Mouse (Mus musculus) MEL (cell line): ENCODE data around the gene Itgae. TPM values are rescaled to one million over a fixed set of nuclear protein-coding genes. Genes with fewer than 3 reads are reported as not detected.
A peak's percentile ranks its signal among the peaks of the same experiment; 100 is the strongest.

ENCODE experiments used
- DNase-seq: peaks from one replicate; pipeline ENCODE4 v3.0.0; 2011; ENCODE audit warnings: low read depth, low spot score
- H3K27ac ChIP-seq: 2 replicates; pipeline ENCODE4 v1.5.1; 2012; ENCODE audit warnings: low read depth, mild to moderate bottlenecking, control low read depth, low read length, moderate library complexity; ENCODE audit not compliant: control insufficient read depth
- H3K27me3 ChIP-seq, 2 experiments: fragments of 150-350 bp in 1 of 2; sonication (generic) in 1 of 2; 2 replicates each; pipeline ENCODE4 v1.6.1; 2012; ENCODE audit warnings: low read length in 2 of 2, mild to moderate bottlenecking in 2 of 2, improper control_type of control experiment in 1 of 2, moderate library complexity in 1 of 2; ENCODE audit not compliant: insufficient read depth in 2 of 2, control insufficient read depth in 1 of 2
- H3K36me3 ChIP-seq, 2 experiments: 2 replicates each; pipeline ENCODE4 v1.6.1; 2012 to 2014; ENCODE audit warnings: low read length in 2 of 2, improper control_type of control experiment in 1 of 2, inconsistent platforms in 1 of 2, mild to moderate bottlenecking in 1 of 2; ENCODE audit not compliant: insufficient read depth in 2 of 2, control insufficient read depth in 1 of 2
- H3K4me1 ChIP-seq, 2 experiments: fragments of 150-350 bp in 1 of 2; sonication (generic) in 1 of 2; 2 replicates each; pipeline ENCODE4 v1.6.1; 2012; ENCODE audit warnings: low read length in 2 of 2, improper control_type of control experiment in 1 of 2, mild to moderate bottlenecking in 1 of 2; ENCODE audit not compliant: insufficient read depth in 2 of 2, control insufficient read depth in 1 of 2
- H3K4me3 ChIP-seq, 2 experiments: fragments of 150-350 bp in 1 of 2; sonication (generic) in 1 of 2; 2 replicates each; pipeline ENCODE4 v1.5.1; 2012; ENCODE audit warnings: low read depth in 2 of 2, low read length in 2 of 2, mild to moderate bottlenecking in 2 of 2, moderate library complexity in 2 of 2, control low read depth in 1 of 2, improper control_type of control experiment in 1 of 2; ENCODE audit not compliant: control insufficient read depth in 1 of 2, insufficient read depth in 1 of 2
- H3K79me2 ChIP-seq: 2 replicates; pipeline ENCODE4 v1.6.1; 2012; ENCODE audit warnings: mild to moderate bottlenecking, low read length, moderate library complexity; ENCODE audit not compliant: control insufficient read depth, poor library complexity, insufficient read depth
- H3K9ac ChIP-seq: 2 replicates; pipeline ENCODE4 v1.6.1; 2012; ENCODE audit warnings: low read depth, mild to moderate bottlenecking, control low read depth, low read length, moderate library complexity; ENCODE audit not compliant: control insufficient read depth, poor library complexity, severe bottlenecking
- H3K9me3 ChIP-seq: fragments of 150-350 bp; sonication (generic); replicated peaks from 2 replicates; pipeline ENCODE4 v1.6.1; 2012; ENCODE audit warnings: mild to moderate bottlenecking, low read length, improper control_type of control experiment, moderate library complexity; ENCODE audit not compliant: insufficient read depth
- BHLHE40 ChIP-seq: IDR thresholded peaks from 2 replicates; pipeline ENCODE4 v1.6.1; 2012; ENCODE audit warnings: low read depth, mild to moderate bottlenecking, inconsistent platforms, low read length, improper control_type of control experiment, borderline replicate concordance
- CHD1 ChIP-seq: IDR thresholded peaks from 2 replicates; pipeline ENCODE4 v1.6.1; 2012; ENCODE audit warnings: low read depth, mild to moderate bottlenecking, inconsistent platforms, low read length, improper control_type of control experiment
- CHD2 ChIP-seq: IDR thresholded peaks from 2 replicates; pipeline ENCODE4 v1.6.1; 2011; ENCODE audit warnings: low read length, improper control_type of control experiment
- ELF1 ChIP-seq: IDR thresholded peaks from 2 replicates; pipeline ENCODE4 v1.6.1; 2014; ENCODE audit warnings: low read depth, mild to moderate bottlenecking, inconsistent platforms, low read length, improper control_type of control experiment, moderate library complexity
- ETS1 ChIP-seq: IDR thresholded peaks from 2 replicates; pipeline ENCODE4 v1.6.1; 2012; ENCODE audit warnings: low read depth, mild to moderate bottlenecking, inconsistent platforms, low read length, improper control_type of control experiment, moderate library complexity
- GATA1 ChIP-seq: IDR thresholded peaks from 2 replicates; pipeline ENCODE4 v1.6.1; 2011; ENCODE audit warnings: low read depth, low read length, improper control_type of control experiment
- HCFC1 ChIP-seq: IDR thresholded peaks from 2 replicates; pipeline ENCODE4 v1.6.1; 2012; ENCODE audit warnings: low read depth, mild to moderate bottlenecking, inconsistent platforms, low read length, improper control_type of control experiment, moderate library complexity
- JUND ChIP-seq: IDR thresholded peaks from 2 replicates; pipeline ENCODE4 v1.6.1; 2011; ENCODE audit warnings: low read depth, mild to moderate bottlenecking, improper control_type of control experiment, low read length
- KAT2A ChIP-seq: conservative IDR thresholded peaks from 2 replicates; pipeline ENCODE4 v1.6.1; 2012; ENCODE audit warnings: low read depth, low read length, improper control_type of control experiment, inconsistent platforms
- MAFK ChIP-seq: IDR thresholded peaks from 2 replicates; pipeline ENCODE4 v1.6.1; 2011; ENCODE audit warnings: low read depth, mild to moderate bottlenecking, low read length, improper control_type of control experiment, borderline replicate concordance
- MAX ChIP-seq: IDR thresholded peaks from 2 replicates; pipeline ENCODE4 v1.6.1; 2011; ENCODE audit warnings: low read length, improper control_type of control experiment
- MAZ ChIP-seq: IDR thresholded peaks from 2 replicates; pipeline ENCODE4 v1.6.1; 2012; ENCODE audit warnings: low read depth, mild to moderate bottlenecking, inconsistent platforms, low read length, improper control_type of control experiment
- MXI1 ChIP-seq: IDR thresholded peaks from 2 replicates; pipeline ENCODE4 v1.6.1; 2011; ENCODE audit warnings: mild to moderate bottlenecking, low read depth, low read length, improper control_type of control experiment
- NRF1 ChIP-seq: IDR thresholded peaks from 2 replicates; pipeline ENCODE4 v1.6.1; 2014; ENCODE audit warnings: low read depth, mild to moderate bottlenecking, inconsistent platforms, low read length, improper control_type of control experiment, moderate library complexity; ENCODE audit not compliant: poor library complexity, insufficient read depth, severe bottlenecking
- POLR2A ChIP-seq, 2 experiments: IDR thresholded peaks; 2 replicates each; pipeline ENCODE4 v1.6.1; 2011 to 2012; ENCODE audit warnings: low read length in 2 of 2, mild to moderate bottlenecking in 2 of 2, control low read depth in 1 of 2, improper control_type of control experiment in 1 of 2, low read depth in 1 of 2, moderate library complexity in 1 of 2; ENCODE audit not compliant: control insufficient read depth in 1 of 2, insufficient read depth in 1 of 2, poor library complexity in 1 of 2
- POLR2AphosphoS2 ChIP-seq: IDR thresholded peaks from 2 replicates; pipeline ENCODE4 v1.6.1; 2011; ENCODE audit warnings: low read length, improper control_type of control experiment
- RCOR1 ChIP-seq: IDR thresholded peaks from 2 replicates; pipeline ENCODE4 v1.6.1; 2012; ENCODE audit warnings: low read depth, mild to moderate bottlenecking, inconsistent platforms, low read length, improper control_type of control experiment
- SIN3A ChIP-seq: IDR thresholded peaks from 2 replicates; pipeline ENCODE4 v1.6.1; 2012; ENCODE audit warnings: low read length, improper control_type of control experiment, inconsistent platforms
- SMC3 ChIP-seq: IDR thresholded peaks from 2 replicates; pipeline ENCODE4 v1.6.1; 2011; ENCODE audit warnings: low read depth, low read length, improper control_type of control experiment
- TAL1 ChIP-seq: IDR thresholded peaks from 2 replicates; pipeline ENCODE4 v1.6.1; 2012; ENCODE audit warnings: mild to moderate bottlenecking, inconsistent platforms, low read length, moderate library complexity, mixed read lengths
- TBP ChIP-seq: IDR thresholded peaks from 2 replicates; pipeline ENCODE4 v1.8.0; 2011; ENCODE audit warnings: low read depth, low read length, improper control_type of control experiment
- TCF12 ChIP-seq: IDR thresholded peaks from 2 replicates; pipeline ENCODE4 v1.6.1; 2014; ENCODE audit warnings: low read depth, mild to moderate bottlenecking, inconsistent platforms, low read length, improper control_type of control experiment, moderate library complexity
- USF2 ChIP-seq, 2 experiments: IDR thresholded peaks; 2 replicates each; pipeline ENCODE4 v1.6.1; 2011 to 2012; ENCODE audit warnings: improper control_type of control experiment in 2 of 2, low read length in 2 of 2, borderline replicate concordance in 1 of 2, inconsistent platforms in 1 of 2, low read depth in 1 of 2, mild to moderate bottlenecking in 1 of 2; ENCODE audit not compliant: insufficient read depth in 1 of 2
- ZC3H11A ChIP-seq: IDR thresholded peaks from 2 replicates; pipeline ENCODE4 v1.6.1; 2012; ENCODE audit warnings: low read depth, mild to moderate bottlenecking, inconsistent platforms, low read length, improper control_type of control experiment
- ZNF384 ChIP-seq: IDR thresholded peaks from 2 replicates; pipeline ENCODE4 v1.6.1; 2012; ENCODE audit warnings: low read depth, mild to moderate bottlenecking, inconsistent platforms, low read length, improper control_type of control experiment
- polyA plus RNA-seq, 2 experiments: library from polyadenylated mRNA; stranded (reverse) in 1 of 2; unstranded in 1 of 2; fragments of >175 nt in 1 of 2; fragments of >200 nt in 1 of 2; gene quantifications; 2 replicates each; pipeline versions ENCODE4 v1.2.1 to v1.2.4; 2012; ENCODE audit warnings: low replicate concordance in 2 of 2, low read depth in 1 of 2; ENCODE audit not compliant: insufficient read length in 2 of 2, insufficient read depth in 1 of 2, missing spikeins in 1 of 2
- total RNA-seq: library from RNA; depleted of rRNA; stranded (reverse); fragments of 300-350 nt; gene quantifications from 2 replicates; pipeline ENCODE4 v1.2.3, GENCODE M21; 2012

Gene Itgae
- total and polyA plus RNA-seq, 3 experiments: 0.04 to 0.22 TPM; not detected in 1

- H3K4me3 ChIP-seq: no peak overlapping the region
- H3K9me3 ChIP-seq: no peaks in the 10 kb centered on the region
- peak; percentile 50 for DNase-seq
- no peaks in the 10 kb centered on the region for H3K27me3 ChIP-seq
- 0 out of 4 replicates have a peak, but pooled peaks cover 0 to 3% of the 10 kb centered on the region in 2 experiments for H3K4me1 ChIP-seq
- no peak for TF ChIP-seq NRF1
- no peak for TF ChIP-seq TBP
- no peak for TF ChIP-seq POLR2AphosphoS2
- no peak for TF ChIP-seq MAZ
- no peak for TF ChIP-seq JUND
- TF ChIP-seq BHLHE40: no peak
- no peak for TF ChIP-seq CHD2
- TF ChIP-seq CHD1: no peak
- TF ChIP-seq KAT2A: no peak
- TF ChIP-seq MXI1: no peak
- TF ChIP-seq ELF1: no peak
- TF ChIP-seq TCF12: no peak
- no peak for TF ChIP-seq MAX
- no peak overlapping the region for H3K9ac ChIP-seq
- no peak overlapping the region for H3K27ac ChIP-seq
- no peaks in the 10 kb centered on the region for H3K79me2 ChIP-seq
- no peaks in the 10 kb centered on the region; a peak in 1 of 4 replicates for H3K36me3 ChIP-seq
Observed at GRCm38 (mm10) chr11:73099976-73100750, 9.8 kb downstream of the Itgae start.

GRCm38 (mm10) chr11:73101308-73101707 lies 10.9 kb downstream of the Itgae start:
- Histone ChIP-seq H3K4me1 (peaks cover 0 to 3% of the 10 kb centered on the region in 2 experiments; a peak in 1 of 4 replicates), H3K9ac (no peak overlapping the region), H3K27ac (no peak overlapping the region), H3K4me3 (no peak overlapping the region), H3K27me3 (no peaks in the 10 kb centered on the region), H3K79me2 (no peaks in the 10 kb centered on the region), H3K9me3 (no peaks in the 10 kb centered on the region), H3K36me3 (no peaks in the 10 kb centered on the region; a peak in 1 of 4 replicates)
- TF ChIP-seq POLR2A (IDR thresholded peaks at IDR 0.05; ENCODE audit: control insufficient read depth in 1 of 2, insufficient read depth in 1 of 2, low read depth in 1 of 2, low read length in 2 of 2, poor library complexity in 1 of 2): no peak
- no peak for TF ChIP-seq USF2 (IDR thresholded peaks at IDR 0.05; ENCODE audit: borderline replicate concordance in 1 of 2, insufficient read depth in 1 of 2, low read depth in 1 of 2, low read length in 2 of 2)
- no peak for TF ChIP-seq SMC3
- TF ChIP-seq ZNF384: no peak
- TF ChIP-seq MAFK: no peak
- TF ChIP-seq CHD2: no peak
- TF ChIP-seq ZC3H11A: no peak
- TF ChIP-seq HCFC1: no peak
- no peak for TF ChIP-seq SIN3A
- TF ChIP-seq TAL1: no peak
- no peak for TF ChIP-seq KAT2A
- TF ChIP-seq GATA1: 0 out of 2 replicates have a peak, but pooled peaks have one; percentile 11
- peak; percentile 94 for TF ChIP-seq RCOR1
- TF ChIP-seq MAZ: no peak
- TF ChIP-seq ETS1: no peak
- no peak for DNase-seq
